Mouse (Mus musculus): Measurements from ENCODE around the gene Draxin. TPM values are rescaled to one million over a fixed set of nuclear protein-coding genes. Genes with fewer than 3 reads are reported as not detected.
"Not testable (repeated sequence)": the region's sequence is repeated elsewhere in the genome, so short reads cannot be mapped to it uniquely, and the experiment has no call there.

Gene Draxin
- total and polyA plus RNA-seq, 3 experiments, result 0.29 to 0.41 TPM; not detected in 1

GRCm38 (mm10) chr4:148128241-148128640 lies 2.3 kb downstream of the Draxin start:
- no peak overlapping the region for H3K27ac ChIP-seq
- peaks cover 14% of the 10 kb centered on the region for H3K27me3 ChIP-seq (ENCODE audit: control insufficient read depth, insufficient read depth, low read length)
- no peak overlapping the region for H3K9ac ChIP-seq (ENCODE audit: low read depth, low read length)
- no peaks in the 10 kb centered on the region for H3K4me1 ChIP-seq (ENCODE audit: control insufficient read depth, insufficient read depth, low read length)
- no peak for DNase-seq
- no peaks in the 10 kb centered on the region for H3K79me2 ChIP-seq (replicated peaks; ENCODE audit: control insufficient read depth, insufficient read depth, low read length)
- H3K4me3 ChIP-seq, result no peak overlapping the region
- 37% methylated on average over 1 of the region's 1 CpGs for WGBS
- intact Hi-C loops (cut with DNase I), result no loop called here
- no peak for TF ChIP-seq POLR2A (IDR thresholded peaks at IDR 0.05; ENCODE audit: insufficient read depth, low read depth, low read length)
- no peak for TF ChIP-seq EP300 (IDR thresholded peaks at IDR 0.05; ENCODE audit: insufficient read depth, low read depth, low read length)
- TF ChIP-seq CTCF (IDR thresholded peaks at IDR 0.05), result no peak
- H3K36me3 ChIP-seq (ENCODE audit: control insufficient read depth, insufficient read depth, low read length), result no peaks in the 10 kb centered on the region

- no peak overlapping the region for H3K4me3 ChIP-seq
- H3K27ac ChIP-seq, result no peak overlapping the region
- 86% methylated on average over 3 of the region's 3 CpGs for WGBS
- H3K9ac ChIP-seq (ENCODE audit: low read depth, low read length), result no peak overlapping the region
- no peak for TF ChIP-seq CTCF (IDR thresholded peaks at IDR 0.05)
- TF ChIP-seq POLR2A (IDR thresholded peaks at IDR 0.05; ENCODE audit: insufficient read depth, low read depth, low read length), result no peak
- no peaks in the 10 kb centered on the region for H3K36me3 ChIP-seq (ENCODE audit: control insufficient read depth, insufficient read depth, low read length)
- H3K4me1 ChIP-seq (ENCODE audit: control insufficient read depth, insufficient read depth, low read length), result no peaks in the 10 kb centered on the region
- no peaks in the 10 kb centered on the region for H3K79me2 ChIP-seq (replicated peaks; ENCODE audit: control insufficient read depth, insufficient read depth, low read length)
- no peak for DNase-seq
- intact Hi-C loops (cut with DNase I), result no loop called here
- peaks cover 3% of the 10 kb centered on the region; the same call in 1 of the 2 replicates for H3K27me3 ChIP-seq (ENCODE audit: control insufficient read depth, insufficient read depth, low read length)
These were observed 7.8 kb downstream of the Draxin start for GRCm38 (mm10) chr4:148122694-148123066.

DNA sequence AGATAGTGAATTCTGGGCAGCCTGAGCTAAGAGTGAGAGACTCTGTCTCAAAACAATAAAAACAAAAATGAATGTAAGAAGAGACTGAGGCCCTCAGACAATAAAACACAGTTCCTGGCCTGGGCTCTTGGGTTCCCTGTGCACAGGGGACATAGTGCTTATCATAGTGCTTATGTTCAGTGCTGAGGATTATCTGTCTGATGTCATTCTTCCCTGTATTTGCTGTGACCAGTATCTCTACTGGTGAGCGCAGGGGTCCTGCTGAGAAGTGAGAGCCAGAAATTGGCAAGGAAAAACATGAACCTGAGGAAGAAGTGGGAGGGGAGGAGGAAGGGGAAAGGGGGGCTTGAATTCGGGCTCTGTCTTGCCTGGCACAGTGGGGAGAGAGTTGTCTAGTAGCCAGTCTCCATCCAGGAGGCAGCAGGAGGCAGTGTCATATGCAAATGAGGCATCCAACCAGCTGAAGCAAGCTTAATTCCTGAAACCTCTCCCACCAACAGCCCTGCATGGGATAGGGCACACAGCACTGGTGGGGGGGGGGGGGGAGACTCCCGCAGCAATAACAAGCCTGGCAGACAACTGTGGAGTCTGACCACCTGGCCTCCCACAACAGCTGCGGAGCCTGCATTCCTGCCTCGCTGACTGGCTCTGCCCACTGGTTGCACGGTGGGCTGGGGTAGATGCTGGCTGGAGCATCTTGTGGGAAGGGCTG lies 8.4 kb downstream of the Draxin start:
- no peak for TF ChIP-seq EP300 (IDR thresholded peaks at IDR 0.05; ENCODE audit: insufficient read depth, low read depth, low read length)
- TF ChIP-seq CTCF (IDR thresholded peaks at IDR 0.05), result no peak
- TF ChIP-seq POLR2A (IDR thresholded peaks at IDR 0.05; ENCODE audit: insufficient read depth, low read depth, low read length), result no peak
- DNase-seq, result no peak
- Histone ChIP-seq H3K79me2 (replicated peaks; ENCODE audit: control insufficient read depth, insufficient read depth, low read length) (no peaks in the 10 kb centered on the region), H3K36me3 (ENCODE audit: control insufficient read depth, insufficient read depth, low read length) (no peaks in the 10 kb centered on the region), H3K27ac (no peak overlapping the region), H3K4me1 (ENCODE audit: control insufficient read depth, insufficient read depth, low read length) (no peaks in the 10 kb centered on the region), H3K27me3 (ENCODE audit: control insufficient read depth, insufficient read depth, low read length) (peaks cover 3% of the 10 kb centered on the region; the same call in 1 of the 2 replicates), H3K9ac (ENCODE audit: low read depth, low read length) (no peak overlapping the region), H3K4me3 (no peak overlapping the region)
- WGBS, result 19% methylated on average over 6 of the region's 6 CpGs
- intact Hi-C loops (cut with DNase I), result no loop called here

DNA sequence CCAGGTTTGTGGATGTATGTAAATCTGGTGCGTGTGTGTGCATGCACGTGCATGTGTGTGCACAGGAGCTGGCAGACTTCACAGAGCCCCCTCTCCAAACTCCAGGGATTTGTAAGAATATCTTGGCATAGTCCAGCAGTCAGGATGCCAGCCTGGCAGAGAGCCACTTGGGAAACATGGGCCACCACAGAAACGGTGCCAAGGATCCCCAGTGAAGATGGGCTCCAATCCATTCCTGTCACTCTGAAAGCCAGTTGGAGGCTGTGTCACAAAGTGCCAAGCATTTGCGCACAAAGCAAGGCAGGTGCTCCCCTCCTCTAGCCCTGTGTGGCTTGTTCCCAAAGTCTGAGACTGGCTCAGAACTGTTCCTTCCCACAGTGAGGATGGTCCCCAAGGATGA lies 9.1 kb downstream of the Draxin start:
- no peaks in the 10 kb centered on the region for H3K4me1 ChIP-seq (ENCODE audit: control insufficient read depth, insufficient read depth, low read length)
- WGBS, result 57% methylated on average over 4 of the region's 4 CpGs
- DNase-seq, result no peak
- H3K4me3 ChIP-seq, result no peak overlapping the region
- H3K9ac ChIP-seq (ENCODE audit: low read depth, low read length), result no peak overlapping the region
- intact Hi-C loops (cut with DNase I), result no loop called here
- no peaks in the 10 kb centered on the region for H3K36me3 ChIP-seq (ENCODE audit: control insufficient read depth, insufficient read depth, low read length)
- no peaks in the 10 kb centered on the region for H3K79me2 ChIP-seq (replicated peaks; ENCODE audit: control insufficient read depth, insufficient read depth, low read length)
- no peak overlapping the region for H3K27ac ChIP-seq
- H3K27me3 ChIP-seq (ENCODE audit: control insufficient read depth, insufficient read depth, low read length), result no peaks in the 10 kb centered on the region
- TF ChIP-seq CTCF (IDR thresholded peaks at IDR 0.05), result no peak
- TF ChIP-seq POLR2A (IDR thresholded peaks at IDR 0.05; ENCODE audit: insufficient read depth, low read depth, low read length), result no peak
- no peak for TF ChIP-seq EP300 (IDR thresholded peaks at IDR 0.05; ENCODE audit: insufficient read depth, low read depth, low read length)

DNA sequence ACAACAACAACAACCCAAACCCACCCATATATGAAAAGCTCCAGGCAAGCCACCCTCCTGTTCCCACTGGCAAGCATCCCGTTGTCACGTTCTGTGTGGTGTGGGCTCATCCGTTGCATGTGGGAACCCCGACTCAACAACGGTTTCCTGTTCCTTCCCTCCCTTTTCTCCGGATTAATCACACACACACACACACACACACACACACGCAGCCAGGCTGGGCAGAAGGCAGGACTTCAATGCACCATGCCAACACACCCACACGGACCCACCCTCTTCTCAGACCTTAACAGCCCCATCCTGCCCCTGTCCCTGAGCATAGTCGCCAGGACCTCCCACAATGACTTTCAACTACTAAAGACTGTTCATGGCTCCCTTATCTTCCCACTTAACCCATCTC lies 9.9 kb downstream of the Draxin start:
- WGBS, result 47% methylated on average over 9 of the region's 9 CpGs
- intact Hi-C loops (cut with DNase I), result no loop called here
- TF ChIP-seq EP300 (IDR thresholded peaks at IDR 0.05; ENCODE audit: insufficient read depth, low read depth, low read length) (no peak), CTCF (IDR thresholded peaks at IDR 0.05) (no peak), POLR2A (IDR thresholded peaks at IDR 0.05; ENCODE audit: insufficient read depth, low read depth, low read length) (no peak)

DNA sequence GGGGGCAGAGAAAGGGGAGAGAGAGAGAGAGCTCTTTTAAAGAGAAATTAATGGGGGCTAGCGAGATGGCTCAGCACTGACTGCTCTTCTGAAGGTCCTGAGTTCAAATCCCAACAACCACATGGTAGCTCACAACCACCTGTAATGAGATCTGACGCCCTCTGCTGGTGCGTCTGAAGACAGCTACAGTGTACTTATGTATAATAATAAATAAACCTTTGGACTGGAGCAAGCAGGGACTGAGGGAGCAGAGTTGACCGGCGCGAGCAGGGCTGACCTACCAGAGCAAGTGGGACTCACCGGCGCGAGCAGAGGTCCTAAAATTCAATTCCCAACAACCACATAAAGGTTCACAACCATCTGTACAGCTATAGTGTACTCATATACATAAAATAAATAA lies 10.9 kb downstream of the Draxin start:
- DNase-seq; H3K4me3 ChIP-seq; H3K27me3 ChIP-seq (ENCODE audit: control insufficient read depth, insufficient read depth, low read length); H3K4me1 ChIP-seq (ENCODE audit: control insufficient read depth, insufficient read depth, low read length); H3K79me2 ChIP-seq (replicated peaks; ENCODE audit: control insufficient read depth, insufficient read depth, low read length); intact Hi-C loops (cut with DNase I); H3K36me3 ChIP-seq (ENCODE audit: control insufficient read depth, insufficient read depth, low read length); H3K27ac ChIP-seq; H3K9ac ChIP-seq (ENCODE audit: low read depth, low read length): not testable (repeated sequence)
- TF ChIP-seq CTCF (IDR thresholded peaks at IDR 0.05), result peak; percentile 15; the same call in 1 of the 2 replicates
- 83% methylated on average over 9 of the region's 9 CpGs for WGBS

More for the DNA sequence above, 9.9 kb downstream of the Draxin start:
- Histone ChIP-seq H3K79me2 (replicated peaks; ENCODE audit: control insufficient read depth, insufficient read depth, low read length) (no peaks in the 10 kb centered on the region), H3K27ac (no peak overlapping the region), H3K27me3 (ENCODE audit: control insufficient read depth, insufficient read depth, low read length) (no peaks in the 10 kb centered on the region), H3K4me3 (no peak overlapping the region), H3K4me1 (ENCODE audit: control insufficient read depth, insufficient read depth, low read length) (no peaks in the 10 kb centered on the region), H3K9ac (ENCODE audit: low read depth, low read length) (no peak overlapping the region), H3K36me3 (ENCODE audit: control insufficient read depth, insufficient read depth, low read length) (no peaks in the 10 kb centered on the region)
- no peak for DNase-seq
